Comparison of ENCODE assay signal across 12 mouse cellular contexts in genomic region chr12:15603319-15603718, GRCm38 (mm10).
DNase-seq lines count a peak whose midpoint lies in the region; ATAC-seq and TF ChIP-seq lines count a peak whose summit lies in the region.
"Had no signal": no experiment of that assay in that cellular context is flagged by ENCODE, and none has a peak within 500 bp of the region (broad histone marks: within the 10 kb centered on the region; RNA-seq: fewer than 3 reads in every experiment).

No protein-coding gene starts in this region.

- H3K4me2 ChIP-seq in embryonic facial prominence, embryonic 14.5 days (ENCODE audit: low read depth, low read length) = no peak overlapping the region
- no peak overlapping the region for H3K4me2 ChIP-seq in limb, embryonic 12.5 days
- no peak overlapping the region for H3K4me2 ChIP-seq in neural tube, embryonic 11.5 days (ENCODE audit: low read depth)
- no peak overlapping the region for H3K4me2 ChIP-seq in stomach, postnatal 0 days (replicated peaks; ENCODE audit: low read depth)

- H3K4me3 ChIP-seq in embryonic facial prominence, embryonic 14.5 days (ENCODE audit: low read depth, low read length) = no peak overlapping the region
- no peak overlapping the region for H3K4me3 ChIP-seq in limb, embryonic 12.5 days (replicated peaks)
- no peak overlapping the region for H3K4me3 ChIP-seq in neural tube, embryonic 11.5 days (ENCODE audit: low read depth, low read length)
- H3K4me3 ChIP-seq in stomach, postnatal 0 days (ENCODE audit: low read depth, low read length) = no peak overlapping the region
- H3K4me3 ChIP-seq: heart, adult 2 months had no signal

- no peak for TF ChIP-seq CTCF in stomach, postnatal 0 days (IDR thresholded peaks at IDR 0.05; ENCODE audit: low read depth)

- H3K36me3 ChIP-seq in embryonic facial prominence, embryonic 14.5 days (ENCODE audit: control insufficient read depth, insufficient read depth, low read length) = no peaks in the 10 kb centered on the region
- no peaks in the 10 kb centered on the region for H3K36me3 ChIP-seq in limb, embryonic 12.5 days
- no peaks in the 10 kb centered on the region for H3K36me3 ChIP-seq in neural tube, embryonic 11.5 days (ENCODE audit: control insufficient read depth, insufficient read depth, low read length)
- no peaks in the 10 kb centered on the region for H3K36me3 ChIP-seq in stomach, postnatal 0 days (ENCODE audit: control insufficient read depth, insufficient read depth, low read length)

- no peaks in the 10 kb centered on the region for H3K27me3 ChIP-seq in embryonic facial prominence, embryonic 14.5 days (replicated peaks; ENCODE audit: control insufficient read depth, insufficient read depth, low read length)
- no peaks in the 10 kb centered on the region for H3K27me3 ChIP-seq in limb, embryonic 12.5 days
- no peaks in the 10 kb centered on the region for H3K27me3 ChIP-seq in neural tube, embryonic 11.5 days (ENCODE audit: control insufficient read depth, insufficient read depth, low read length)
- no peaks in the 10 kb centered on the region for H3K27me3 ChIP-seq in stomach, postnatal 0 days (ENCODE audit: control insufficient read depth, insufficient read depth, low read length)

- no peak for TF ChIP-seq EP300 in stomach, postnatal 0 days (optimal IDR thresholded peaks at IDR 0.05)

- 29% methylated on average over 5 of the region's 5 CpGs for WGBS in embryonic facial prominence, embryonic 14.5 days
- 38% methylated on average over 5 of the region's 5 CpGs for WGBS in limb, embryonic 12.5 days
- WGBS in neural tube, embryonic 11.5 days = 70% methylated on average over 5 of the region's 5 CpGs
- WGBS in stomach, postnatal 0 days = 69% methylated on average over 5 of the region's 5 CpGs

- H3K9ac ChIP-seq in embryonic facial prominence, embryonic 14.5 days (ENCODE audit: low read depth, low read length) = no peak overlapping the region
- no peak overlapping the region for H3K9ac ChIP-seq in limb, embryonic 12.5 days (replicated peaks)
- H3K9ac ChIP-seq in neural tube, embryonic 11.5 days (ENCODE audit: low read length) = no peak overlapping the region
- no peak overlapping the region for H3K9ac ChIP-seq in stomach, postnatal 0 days (ENCODE audit: low read length)

- H3K9me3 ChIP-seq in embryonic facial prominence, embryonic 14.5 days (ENCODE audit: control insufficient read depth, low read length) = no peaks in the 10 kb centered on the region
- H3K9me3 ChIP-seq in limb, embryonic 12.5 days = no peaks in the 10 kb centered on the region
- no peaks in the 10 kb centered on the region for H3K9me3 ChIP-seq in neural tube, embryonic 11.5 days (ENCODE audit: control insufficient read depth, low read length)
- H3K9me3 ChIP-seq in stomach, postnatal 0 days (ENCODE audit: control insufficient read depth, low read length) = no peaks in the 10 kb centered on the region

- DNase-seq in retina, postnatal 1 day = peak; percentile 15
- DNase-seq in retina, embryonic 14.5 days (ENCODE audit: low spot score) = no peak
- DNase-seq in embryonic facial prominence, embryonic 14.5 days (ENCODE audit: low spot score) = peak; percentile 80
- DNase-seq in neural tube, embryonic 11.5 days (ENCODE audit: low spot score) = peak; percentile 27
- DNase-seq in spleen, postnatal 10 days (ENCODE audit: low spot score in 2 of 2) = no peak
- DNase-seq in layer of hippocampus, adult 11-12 months (ENCODE audit: low spot score) = no peak
- no peak for DNase-seq in stomach, postnatal 0 days (ENCODE audit: low spot score)
- DNase-seq: cerebellum, adult 9-11 months; heart, adult 2 months; heart, postnatal 4 days; kidney, postnatal 4 days had no signal

- ATAC-seq in embryonic facial prominence, embryonic 14.5 days (ENCODE audit: low read depth) = peak; percentile 74
- no peak for ATAC-seq in limb, embryonic 12.5 days (ENCODE audit: insufficient number of reproducible peaks, insufficient read depth, low FRiP score, low TSS enrichment, low read depth)
- ATAC-seq in neural tube, embryonic 11.5 days (ENCODE audit: insufficient read depth, low FRiP score, low TSS enrichment) = no peak
- ATAC-seq in stomach, postnatal 0 days (ENCODE audit: low FRiP score, low TSS enrichment) = no peak

- H3K4me1 ChIP-seq in embryonic facial prominence, embryonic 14.5 days (ENCODE audit: control insufficient read depth, insufficient read depth, low read length) = 0 out of 2 replicates have a peak, but pooled peaks cover 14% of the 10 kb centered on the region
- H3K4me1 ChIP-seq in limb, embryonic 12.5 days (replicated peaks) = peaks cover 30% of the 10 kb centered on the region
- no peaks in the 10 kb centered on the region for H3K4me1 ChIP-seq in neural tube, embryonic 11.5 days (ENCODE audit: control insufficient read depth, insufficient read depth, low read length)
- no peaks in the 10 kb centered on the region for H3K4me1 ChIP-seq in stomach, postnatal 0 days (replicated peaks; ENCODE audit: control insufficient read depth, insufficient read depth)

- peak overlapping the region; percentile 49; the same call in 1 of the 2 replicates for H3K27ac ChIP-seq in embryonic facial prominence, embryonic 14.5 days (replicated peaks; ENCODE audit: low read depth, low read length)
- peak overlapping the region; percentile 59 for H3K27ac ChIP-seq in limb, embryonic 12.5 days
- H3K27ac ChIP-seq in neural tube, embryonic 11.5 days (ENCODE audit: low read depth, low read length) = no peak overlapping the region
- no peak overlapping the region for H3K27ac ChIP-seq in stomach, postnatal 0 days (replicated peaks)
- H3K27ac ChIP-seq: heart, adult 2 months had no signal

Comparison
In these comparisons a context has a peak if more than half of its experiments do, and no peak if none do; other contexts are left out.
1. DNase-seq: peak in retina, postnatal 1 day (single experiment), embryonic facial prominence, embryonic 14.5 days (single experiment) and neural tube, embryonic 11.5 days (single experiment); none in retina, embryonic 14.5 days (single experiment), spleen, postnatal 10 days (0 of 2), layer of hippocampus, adult 11-12 months (single experiment) and stomach, postnatal 0 days (single experiment).
2. H3K27ac ChIP-seq: peak in embryonic facial prominence, embryonic 14.5 days (single experiment) and limb, embryonic 12.5 days (single experiment); none in neural tube, embryonic 11.5 days (single experiment) and stomach, postnatal 0 days (single experiment).